Comparison of ENCODE assay signal across 11 mouse cellular contexts in genomic region chr2:6100755-6101154, GRCm38 (mm10). TPM values are rescaled to one million over a fixed set of nuclear protein-coding genes. Genes with fewer than 3 reads are reported as not detected.
DNase-seq lines count a peak whose midpoint lies in the region; ATAC-seq lines count a peak whose summit lies in the region.
"Had no signal": no experiment of that assay in that cellular context is flagged by ENCODE, and none has a peak within 500 bp of the region (broad histone marks: within the 10 kb centered on the region; RNA-seq: fewer than 3 reads in every experiment).

No protein-coding gene starts in this region.

- peak overlapping the region; percentile 65 for H3K9ac ChIP-seq in kidney, embryonic 16.5 days (replicated peaks; ENCODE audit: low read length)
- H3K9ac ChIP-seq in embryonic facial prominence, embryonic 12.5 days: peak overlapping the region; percentile 48
- H3K9ac ChIP-seq in hindbrain, embryonic 15.5 days: peak overlapping the region; percentile 43
- peak overlapping the region; percentile 64 for H3K9ac ChIP-seq in midbrain, embryonic 14.5 days (replicated peaks; ENCODE audit: low read length)

- no peak overlapping the region for H3K27ac ChIP-seq in kidney, embryonic 16.5 days (ENCODE audit: low read length)
- no peak overlapping the region for H3K27ac ChIP-seq in embryonic facial prominence, embryonic 12.5 days
- no peak overlapping the region for H3K27ac ChIP-seq in hindbrain, embryonic 15.5 days (replicated peaks)
- H3K27ac ChIP-seq in midbrain, embryonic 14.5 days (replicated peaks; ENCODE audit: low read depth, low read length): no peak overlapping the region

- H3K27me3 ChIP-seq in kidney, embryonic 16.5 days (ENCODE audit: insufficient read depth, low read length): peaks cover 15% of the 10 kb centered on the region
- peaks cover 30% of the 10 kb centered on the region for H3K27me3 ChIP-seq in embryonic facial prominence, embryonic 12.5 days
- peaks cover 7% of the 10 kb centered on the region; the same call in 1 of the 2 replicates for H3K27me3 ChIP-seq in hindbrain, embryonic 15.5 days
- H3K27me3 ChIP-seq in midbrain, embryonic 14.5 days (ENCODE audit: control insufficient read depth, insufficient read depth, low read length): peaks cover 11% of the 10 kb centered on the region; the same call in 1 of the 2 replicates

- H3K4me2 ChIP-seq in kidney, embryonic 16.5 days (replicated peaks; ENCODE audit: low read depth, low read length): peak overlapping the region; percentile 94
- peak overlapping the region; percentile 91 for H3K4me2 ChIP-seq in embryonic facial prominence, embryonic 12.5 days (replicated peaks)
- H3K4me2 ChIP-seq in hindbrain, embryonic 15.5 days: peak overlapping the region; percentile 96
- H3K4me2 ChIP-seq in midbrain, embryonic 14.5 days (ENCODE audit: low read length): peak overlapping the region; percentile 92

- WGBS in kidney, embryonic 16.5 days: 42% methylated on average over 20 of the region's 20 CpGs
- WGBS in embryonic facial prominence, embryonic 12.5 days: 39% methylated on average over 20 of the region's 20 CpGs
- 36% methylated on average over 20 of the region's 20 CpGs for WGBS in hindbrain, embryonic 15.5 days
- WGBS in midbrain, embryonic 14.5 days: 45% methylated on average over 20 of the region's 20 CpGs

- peak overlapping the region; percentile 53 for H3K4me3 ChIP-seq in kidney, embryonic 16.5 days (ENCODE audit: low read length)
- peak overlapping the region; percentile 44 for H3K4me3 ChIP-seq in embryonic facial prominence, embryonic 12.5 days
- peak overlapping the region; percentile 45 for H3K4me3 ChIP-seq in hindbrain, embryonic 15.5 days
- peak overlapping the region; percentile 48 for H3K4me3 ChIP-seq in midbrain, embryonic 14.5 days (replicated peaks; ENCODE audit: low read depth, low read length)
- H3K4me3 ChIP-seq: myocyte had no signal

- ATAC-seq in kidney, embryonic 16.5 days (ENCODE audit: low FRiP score, low TSS enrichment): peak; percentile 41; the same call in 1 of the 2 replicates
- no peak for ATAC-seq in embryonic facial prominence, embryonic 12.5 days (ENCODE audit: insufficient number of reproducible peaks, insufficient read depth, low FRiP score, low TSS enrichment)
- ATAC-seq in hindbrain, embryonic 15.5 days (ENCODE audit: low FRiP score, low read depth): peak; percentile 66
- ATAC-seq in midbrain, embryonic 14.5 days (ENCODE audit: low FRiP score, low TSS enrichment): 0 out of 2 replicates have a peak, but pooled peaks have one; percentile 17

- H3K9me3 ChIP-seq in kidney, embryonic 16.5 days (ENCODE audit: low read length): no peaks in the 10 kb centered on the region
- no peaks in the 10 kb centered on the region; the same call in 1 of the 2 replicates for H3K9me3 ChIP-seq in embryonic facial prominence, embryonic 12.5 days
- H3K9me3 ChIP-seq in hindbrain, embryonic 15.5 days: no peaks in the 10 kb centered on the region
- no peaks in the 10 kb centered on the region for H3K9me3 ChIP-seq in midbrain, embryonic 14.5 days (ENCODE audit: control insufficient read depth, low read length)

- H3K36me3 ChIP-seq in kidney, embryonic 16.5 days (ENCODE audit: insufficient read depth, low read length): 0 out of 2 replicates have a peak, but pooled peaks cover 8% of the 10 kb centered on the region
- no peaks in the 10 kb centered on the region for H3K36me3 ChIP-seq in embryonic facial prominence, embryonic 12.5 days
- no peaks in the 10 kb centered on the region for H3K36me3 ChIP-seq in hindbrain, embryonic 15.5 days
- H3K36me3 ChIP-seq in midbrain, embryonic 14.5 days (ENCODE audit: control insufficient read depth, insufficient read depth, low read length): no peaks in the 10 kb centered on the region

- peaks cover 8% of the 10 kb centered on the region for H3K4me1 ChIP-seq in kidney, embryonic 16.5 days (ENCODE audit: insufficient read depth, low read length)
- H3K4me1 ChIP-seq in embryonic facial prominence, embryonic 12.5 days: peaks cover 9% of the 10 kb centered on the region; the same call in 1 of the 2 replicates
- H3K4me1 ChIP-seq in hindbrain, embryonic 15.5 days (replicated peaks): peaks cover 13% of the 10 kb centered on the region
- no peaks in the 10 kb centered on the region for H3K4me1 ChIP-seq in midbrain, embryonic 14.5 days (ENCODE audit: control insufficient read depth, insufficient read depth, low read length)

- no peak for DNase-seq in kidney, postnatal 14 days
- DNase-seq in midbrain, embryonic 14.5 days: no peak
- no peak for DNase-seq in B cell, adult 2 months
- DNase-seq in kidney, postnatal 4 days: no peak
- no peak for DNase-seq in kidney, adult 9 months
- DNase-seq: cerebellum, adult 11 months; kidney, adult 11 months had no signal

RNA-seq across cellular contexts. Expression of gene Proser2, which starts 29.3 kb away (rescaled TPM):
- 14.1 TPM in 2 replicates for polyA plus RNA-seq in kidney, embryonic 16.5 days (2015; fragmentation: Nextera tagmentation; extraction: Ambion mirVana)
- 5.5 and 7.7 TPM in 2 replicates for polyA plus RNA-seq in embryonic facial prominence, embryonic 12.5 days (2016; fragmentation: Nextera tagmentation; extraction: Ambion mirVana)
- 7.8 and 10.1 TPM in 2 replicates for polyA plus RNA-seq in hindbrain, embryonic 15.5 days (2015; fragmentation: Nextera tagmentation; extraction: Ambion mirVana)
- 4.0 and 4.1 TPM in 2 replicates for polyA plus RNA-seq in midbrain, embryonic 14.5 days (2014; fragmentation: Nextera tagmentation; extraction: Ambion mirVana)
